Mouse (Mus musculus): ENCODE measurements around the gene Add3. TPM values are rescaled to one million over a fixed set of nuclear protein-coding genes. Genes with fewer than 3 reads are reported as not detected.

Add3 gene
- total and polyA plus RNA-seq, 3 experiments = 14.0 to 52.9 TPM; not detected in 1

DNA sequence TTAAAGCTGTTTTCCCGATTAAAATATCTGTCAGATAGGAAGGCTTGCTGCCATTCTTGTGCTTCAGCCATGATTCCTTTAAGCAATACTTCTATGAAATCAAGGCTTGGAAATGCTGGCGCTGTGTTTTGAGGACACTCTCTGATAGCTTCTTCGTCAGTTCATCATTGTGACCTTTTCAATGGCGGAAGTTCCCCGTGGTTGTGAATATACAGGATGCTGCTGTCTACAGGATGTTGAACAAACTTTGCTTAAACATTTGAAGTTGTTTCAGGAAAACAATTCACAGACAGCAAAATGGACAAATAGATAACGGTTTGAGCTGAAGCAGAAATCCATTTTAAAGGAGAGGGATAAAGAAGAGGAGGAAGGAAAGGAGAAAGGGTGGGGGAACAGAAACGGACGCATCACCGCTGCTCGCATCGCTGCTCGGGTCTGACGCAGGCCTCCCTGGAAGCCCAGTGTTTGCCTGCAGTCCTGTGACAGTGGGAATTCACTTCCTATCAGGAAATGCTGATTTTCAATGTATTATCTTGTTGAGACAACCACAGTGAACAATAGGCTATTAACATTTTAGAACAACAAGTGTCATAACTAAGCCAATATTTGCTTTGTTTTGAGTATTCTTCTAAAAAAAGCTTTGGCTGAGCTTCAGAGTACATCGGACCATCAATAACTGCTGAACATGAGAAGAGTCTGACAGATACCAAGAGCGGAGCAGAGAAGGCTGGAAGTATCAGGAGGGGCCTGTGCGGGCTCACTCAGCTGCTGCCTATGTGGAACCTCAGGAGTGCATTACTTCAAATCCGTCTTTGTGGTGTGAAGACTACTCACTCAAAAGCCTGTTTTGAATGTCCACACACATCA is 58.7 kb downstream of the Add3 start:
- no peak overlapping the region for H3K4me3 ChIP-seq (ENCODE audit: control insufficient read depth in 1 of 2, insufficient read depth in 1 of 2, low read depth in 2 of 2, low read length in 2 of 2)
- H3K79me2 ChIP-seq (ENCODE audit: control insufficient read depth, insufficient read depth, low read length, poor library complexity) = peaks cover 26% of the 10 kb centered on the region
- H3K9me3 ChIP-seq (replicated peaks; ENCODE audit: insufficient read depth, low read length) = no peaks in the 10 kb centered on the region
- TF ChIP-seq CHD2 (IDR thresholded peaks at IDR 0.05; ENCODE audit: low read length) = no peak
- no peak for TF ChIP-seq MAFK (IDR thresholded peaks at IDR 0.05; ENCODE audit: borderline replicate concordance, low read depth, low read length)
- no peak for TF ChIP-seq ZKSCAN1 (IDR thresholded peaks at IDR 0.05; ENCODE audit: low read depth, low read length)
- TF ChIP-seq TAL1 (IDR thresholded peaks at IDR 0.05; ENCODE audit: low read length) = no peak
- TF ChIP-seq ZC3H11A (IDR thresholded peaks at IDR 0.05; ENCODE audit: low read depth, low read length) = no peak
- no peak for TF ChIP-seq GABPA (IDR thresholded peaks at IDR 0.05; ENCODE audit: low read depth, low read length)
- no peak for TF ChIP-seq SMC3 (IDR thresholded peaks at IDR 0.05; ENCODE audit: low read depth, low read length)
- TF ChIP-seq NELFE (IDR thresholded peaks at IDR 0.05; ENCODE audit: low read depth, low read length) = no peak
- TF ChIP-seq NRF1 (IDR thresholded peaks at IDR 0.05; ENCODE audit: insufficient read depth, low read depth, low read length, poor library complexity, severe bottlenecking) = no peak
- no peak for TF ChIP-seq MAX (IDR thresholded peaks at IDR 0.05; ENCODE audit: low read length)
- H3K9ac ChIP-seq (ENCODE audit: control insufficient read depth, low read depth, low read length, poor library complexity, severe bottlenecking) = no peak overlapping the region
- no peaks in the 10 kb centered on the region for H3K27me3 ChIP-seq (ENCODE audit: control insufficient read depth in 1 of 2, insufficient read depth in 2 of 2, low read length in 2 of 2)
- DNase-seq (ENCODE audit: low read depth, low spot score) = no peak
- peaks cover 13 to 14% of the 10 kb centered on the region in 2 experiments for H3K4me1 ChIP-seq (ENCODE audit: control insufficient read depth in 1 of 2, insufficient read depth in 2 of 2, low read length in 2 of 2)
- H3K36me3 ChIP-seq (ENCODE audit: control insufficient read depth in 1 of 2, insufficient read depth in 2 of 2, low read length in 2 of 2) = peaks cover 10 to 21% of the 10 kb centered on the region in 2 experiments
- H3K27ac ChIP-seq (ENCODE audit: control insufficient read depth, low read depth, low read length) = no peak overlapping the region

DNA sequence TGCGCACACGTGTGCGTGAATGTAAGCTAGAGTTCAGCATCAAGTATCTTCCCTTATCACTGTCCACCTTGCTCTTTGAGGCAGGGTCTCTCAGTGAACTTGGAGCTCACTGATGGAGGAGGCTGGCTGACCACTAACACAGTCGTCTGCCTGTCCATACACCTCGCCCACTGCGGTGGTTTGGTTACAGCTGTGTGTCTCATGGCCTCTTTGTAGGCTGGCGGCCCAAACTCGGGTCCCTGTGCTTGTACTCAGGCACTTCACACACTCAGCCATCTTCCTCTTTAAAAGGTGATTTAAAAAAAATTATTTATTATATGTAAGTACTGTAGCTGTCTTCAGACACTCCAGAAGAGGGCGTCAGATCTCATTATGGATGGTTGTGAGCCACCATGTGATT is 59.5 kb downstream of the Add3 start:
- no peak for TF ChIP-seq HCFC1 (IDR thresholded peaks at IDR 0.05; ENCODE audit: low read depth, low read length)
- TF ChIP-seq RCOR1 (IDR thresholded peaks at IDR 0.05; ENCODE audit: low read depth, low read length) = no peak
- no peak for TF ChIP-seq CTCF (IDR thresholded peaks at IDR 0.05 in 2 of 3, conservative IDR thresholded peaks at IDR 0.05 in 1 of 3; ENCODE audit: control insufficient read depth in 1 of 3, insufficient read depth in 1 of 3, low read depth in 2 of 3, low read length in 3 of 3, poor library complexity in 1 of 3, severe bottlenecking in 1 of 3)
- no peak for TF ChIP-seq MAX (IDR thresholded peaks at IDR 0.05; ENCODE audit: low read length)
- TF ChIP-seq ZNF384 (IDR thresholded peaks at IDR 0.05; ENCODE audit: low read depth, low read length) = no peak
- no peak for TF ChIP-seq E2F4 (IDR thresholded peaks at IDR 0.05; ENCODE audit: borderline replicate concordance, low read depth, low read length)
- no peak for TF ChIP-seq GABPA (IDR thresholded peaks at IDR 0.05; ENCODE audit: low read depth, low read length)
- no peak for TF ChIP-seq MEF2A (IDR thresholded peaks at IDR 0.05; ENCODE audit: extremely low read depth, insufficient replicate concordance, low read depth, low read length, poor library complexity, severe bottlenecking)
- no peak for TF ChIP-seq MYB (IDR thresholded peaks at IDR 0.05; ENCODE audit: low read depth, low read length)
- no peak for TF ChIP-seq USF2 (IDR thresholded peaks at IDR 0.05; ENCODE audit: borderline replicate concordance in 1 of 2, insufficient read depth in 1 of 2, low read depth in 1 of 2, low read length in 2 of 2)
- TF ChIP-seq MYC (IDR thresholded peaks at IDR 0.05; ENCODE audit: low read depth, low read length) = no peak
- TF ChIP-seq ZKSCAN1 (IDR thresholded peaks at IDR 0.05; ENCODE audit: low read depth, low read length) = no peak
- TF ChIP-seq TAL1 (IDR thresholded peaks at IDR 0.05; ENCODE audit: low read length) = no peak
- no peak for TF ChIP-seq KAT2A (conservative IDR thresholded peaks at IDR 0.05; ENCODE audit: low read depth, low read length)
- TF ChIP-seq JUND (IDR thresholded peaks at IDR 0.05; ENCODE audit: low read depth, low read length) = no peak
- Histone ChIP-seq H3K27ac (ENCODE audit: control insufficient read depth, low read depth, low read length) (no peak overlapping the region), H3K9me3 (replicated peaks; ENCODE audit: insufficient read depth, low read length) (no peaks in the 10 kb centered on the region), H3K36me3 (ENCODE audit: control insufficient read depth in 1 of 2, insufficient read depth in 2 of 2, low read length in 2 of 2) (peaks cover 10 to 21% of the 10 kb centered on the region in 2 experiments), H3K4me1 (ENCODE audit: control insufficient read depth in 1 of 2, insufficient read depth in 2 of 2, low read length in 2 of 2) (peaks cover 13 to 14% of the 10 kb centered on the region in 2 experiments), H3K4me3 (ENCODE audit: control insufficient read depth in 1 of 2, insufficient read depth in 1 of 2, low read depth in 2 of 2, low read length in 2 of 2) (no peak overlapping the region), H3K9ac (ENCODE audit: control insufficient read depth, low read depth, low read length, poor library complexity, severe bottlenecking) (no peak overlapping the region), H3K79me2 (ENCODE audit: control insufficient read depth, insufficient read depth, low read length, poor library complexity) (peaks cover 24% of the 10 kb centered on the region), H3K27me3 (ENCODE audit: control insufficient read depth in 1 of 2, insufficient read depth in 2 of 2, low read length in 2 of 2) (no peaks in the 10 kb centered on the region)
- DNase-seq (ENCODE audit: low read depth, low spot score) = no peak
